Mouse (Mus musculus) testis, adult 2 months (tissue): Measurements from ENCODE around the gene Pdzrn3. TPM values are rescaled to one million over a fixed set of nuclear protein-coding genes. Genes with fewer than 3 reads are reported as not detected.

Source experiments
- H3K27ac ChIP-seq: fragments of 200-500 bp; 2 replicates; pipeline ENCODE4 v1.5.1; 2012; ENCODE audit warnings: low read depth, low read length; ENCODE audit not compliant: control insufficient read depth, insufficient read depth
- H3K27me3 ChIP-seq: fragments of 200-500 bp; 2 replicates; pipeline ENCODE4 v1.6.1; 2012; ENCODE audit warnings: mild to moderate bottlenecking, low read length, moderate library complexity; ENCODE audit not compliant: control insufficient read depth, insufficient read depth
- H3K36me3 ChIP-seq: fragments of 200-500 bp; 2 replicates; pipeline ENCODE4 v1.6.1; 2012; ENCODE audit warnings: mild to moderate bottlenecking, low read length; ENCODE audit not compliant: control insufficient read depth, insufficient read depth
- H3K4me1 ChIP-seq: fragments of 200-500 bp; 2 replicates; pipeline ENCODE4 v1.6.1; 2012; ENCODE audit warnings: low read length; ENCODE audit not compliant: control insufficient read depth, insufficient read depth
- H3K4me3 ChIP-seq: fragments of 200-500 bp; 2 replicates; pipeline ENCODE4 v1.5.1; 2012; ENCODE audit warnings: low read depth, mild to moderate bottlenecking, low read length, moderate library complexity, mixed read lengths; ENCODE audit not compliant: control insufficient read depth
- CTCF ChIP-seq: fragments of 200-500 bp; IDR thresholded peaks from 2 replicates; pipeline ENCODE4 v1.5.1; 2012; ENCODE audit warnings: low read depth, mild to moderate bottlenecking, inconsistent platforms, low read length, moderate library complexity; ENCODE audit not compliant: control insufficient read depth, insufficient read depth, insufficient replicate concordance
- POLR2A ChIP-seq: fragments of 200-500 bp; IDR thresholded peaks from 2 replicates; pipeline ENCODE4 v1.6.1; 2012; ENCODE audit warnings: low read depth, mild to moderate bottlenecking, inconsistent platforms, low read length, moderate library complexity; ENCODE audit not compliant: control insufficient read depth
- polyA plus RNA-seq: library from polyadenylated mRNA; depleted of rRNA; stranded (reverse); fragments of >200 nt; gene quantifications from 2 replicates; pipeline ENCODE4 v1.2.3, GENCODE M21; 2012

Gene Pdzrn3
- polyA plus RNA-seq, 1 experiment, result 1.2 TPM

GRCm38 (mm10) chr6:101275806-101276205 lies 101.9 kb downstream of the Pdzrn3 start:
- Histone ChIP-seq H3K36me3 (no peaks in the 10 kb centered on the region), H3K27me3 (no peaks in the 10 kb centered on the region), H3K4me1 (no peaks in the 10 kb centered on the region), H3K27ac (peak overlapping the region; percentile 6; the same call in 1 of the 2 replicates), H3K4me3 (no peak overlapping the region)
- TF ChIP-seq POLR2A (no peak), CTCF (no peak)

- Histone ChIP-seq H3K4me3 (no peak overlapping the region), H3K4me1 (no peaks in the 10 kb centered on the region), H3K27ac (no peak overlapping the region), H3K27me3 (no peaks in the 10 kb centered on the region), H3K36me3 (no peaks in the 10 kb centered on the region)
- TF ChIP-seq POLR2A, result no peak
- no peak for TF ChIP-seq CTCF
Measured at GRCm38 (mm10) chr6:101274846-101275245, 102.9 kb downstream of the Pdzrn3 start.

DNA sequence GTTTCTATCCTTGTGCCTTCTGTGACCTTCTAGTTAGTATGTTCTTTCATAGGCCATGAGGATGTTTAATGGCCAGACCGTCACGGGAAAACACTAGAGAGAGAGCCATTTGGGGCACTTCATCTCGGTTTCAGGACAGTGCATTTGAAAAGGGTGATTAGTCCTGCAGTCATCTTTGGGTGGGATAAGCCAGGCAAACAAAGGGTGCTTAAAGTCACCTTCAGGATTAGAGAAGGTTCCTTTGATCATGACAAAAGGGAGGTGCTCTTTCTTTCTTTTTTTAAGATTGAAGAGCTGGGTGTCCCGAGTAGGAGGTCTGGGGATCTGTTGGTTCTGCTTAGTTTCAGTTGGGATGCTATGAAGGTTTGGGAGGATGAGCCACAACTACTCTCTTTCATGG lies 105.4 kb downstream of the Pdzrn3 start:
- Histone ChIP-seq H3K27me3 (no peaks in the 10 kb centered on the region), H3K4me3 (no peak overlapping the region), H3K4me1 (no peaks in the 10 kb centered on the region), H3K36me3 (no peaks in the 10 kb centered on the region), H3K27ac (no peak overlapping the region)
- no peak for TF ChIP-seq POLR2A
- no peak for TF ChIP-seq CTCF

DNA sequence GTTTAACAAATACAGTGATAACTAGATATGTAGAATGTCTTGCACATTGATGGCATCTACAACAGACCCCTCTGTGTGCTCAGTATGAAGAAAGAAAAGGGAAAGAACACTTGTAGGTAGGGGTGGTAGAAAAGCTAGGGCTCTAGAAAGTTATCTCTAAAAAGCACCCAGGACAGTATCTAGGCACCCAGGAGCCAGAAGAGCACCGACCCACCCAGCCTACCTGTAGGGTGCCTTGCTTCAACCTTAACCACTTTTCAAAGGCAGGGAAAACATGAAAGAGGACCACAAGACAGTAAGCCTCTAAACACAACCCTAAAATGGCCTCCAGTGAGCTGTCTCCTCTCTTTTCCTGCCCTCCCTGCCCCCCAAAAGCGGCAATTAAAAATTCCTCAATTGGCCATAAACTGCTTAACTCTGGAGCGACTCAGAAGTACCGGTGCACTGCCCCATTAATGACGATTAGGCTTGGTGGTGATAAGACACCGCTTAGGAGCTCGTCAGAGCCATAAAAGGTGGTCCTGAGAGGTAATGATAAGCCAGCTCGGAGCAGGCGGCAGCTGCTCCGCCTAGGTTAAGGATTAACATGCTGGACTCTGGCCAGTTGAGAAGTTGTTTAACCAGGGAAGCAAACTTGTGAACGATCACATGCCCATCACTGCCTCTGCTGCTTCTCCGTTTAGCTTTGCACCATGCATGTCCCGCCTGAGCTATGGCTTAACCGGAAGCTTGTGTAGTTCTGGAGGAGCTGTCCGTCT lies 106.1 kb downstream of the Pdzrn3 start:
- Histone ChIP-seq H3K27ac (no peak overlapping the region), H3K4me3 (no peak overlapping the region), H3K36me3 (no peaks in the 10 kb centered on the region), H3K4me1 (no peaks in the 10 kb centered on the region), H3K27me3 (no peaks in the 10 kb centered on the region)
- TF ChIP-seq POLR2A (no peak), CTCF (no peak)

- Histone ChIP-seq H3K36me3 (no peaks in the 10 kb centered on the region), H3K27ac (no peak overlapping the region), H3K27me3 (no peaks in the 10 kb centered on the region), H3K4me3 (no peak overlapping the region), H3K4me1 (no peaks in the 10 kb centered on the region)
- no peak for TF ChIP-seq POLR2A
Measured at GRCm38 (mm10) chr6:101270095-101270826, 107.4 kb downstream of the Pdzrn3 start.

DNA sequence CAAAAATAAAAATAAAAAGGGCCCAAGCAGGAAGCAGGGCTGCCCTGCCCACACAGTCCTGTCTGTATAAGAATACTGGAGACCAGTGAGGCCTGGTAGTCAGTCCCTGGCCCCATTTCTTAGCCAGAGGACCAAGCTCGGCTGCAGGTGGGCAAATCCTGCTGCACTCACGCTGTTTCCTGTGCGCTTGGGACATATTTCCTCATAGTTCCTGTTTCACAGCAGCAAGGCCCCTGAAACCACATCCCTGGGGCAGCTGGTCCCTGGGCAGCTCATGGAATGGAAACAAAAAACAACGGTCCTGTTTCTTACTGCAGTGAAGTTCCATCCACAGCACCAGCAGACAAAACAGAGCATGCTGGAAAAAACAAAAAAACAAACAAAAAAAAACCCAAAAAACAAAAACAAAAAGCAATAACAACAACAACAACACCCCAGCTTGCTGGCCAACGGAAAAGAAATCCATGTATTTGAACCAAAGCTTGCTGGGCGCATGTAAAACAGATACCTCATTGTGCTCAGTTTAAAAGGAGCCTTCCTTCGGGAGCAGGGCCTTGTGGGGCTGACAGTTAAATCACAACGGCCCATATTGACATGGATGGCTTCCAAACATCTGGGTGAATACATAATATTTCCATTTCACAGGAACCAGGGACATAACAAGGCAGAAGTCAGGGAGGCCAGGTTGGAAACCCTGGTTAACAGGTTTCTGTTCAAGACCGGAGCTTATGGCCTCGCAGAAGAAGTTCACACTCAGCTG lies 108.2 kb downstream of the Pdzrn3 start:
- Histone ChIP-seq H3K4me1 (no peaks in the 10 kb centered on the region), H3K27ac (no peak overlapping the region), H3K4me3 (no peak overlapping the region), H3K36me3 (no peaks in the 10 kb centered on the region), H3K27me3 (no peaks in the 10 kb centered on the region)
- TF ChIP-seq POLR2A (no peak), CTCF (no peak)

GRCm38 (mm10) chr6:101268266-101268665 lies 109.4 kb downstream of the Pdzrn3 start:
- H3K27me3 ChIP-seq, result no peaks in the 10 kb centered on the region
- no peaks in the 10 kb centered on the region for H3K36me3 ChIP-seq
- no peaks in the 10 kb centered on the region for H3K4me1 ChIP-seq
- H3K27ac ChIP-seq, result no peak overlapping the region
- H3K4me3 ChIP-seq, result no peak overlapping the region
- TF ChIP-seq POLR2A (no peak), CTCF (no peak)
